Mouse (Mus musculus): ENCODE measurements around the gene Oosp3.

- TF ChIP-seq EP300 (IDR thresholded peaks at IDR 0.05; ENCODE audit: low read depth in 1 of 2, low read length in 2 of 2) (no peak), POLR2A (IDR thresholded peaks at IDR 0.05; ENCODE audit: control insufficient read depth in 1 of 2, insufficient read depth in 1 of 2, low read depth in 1 of 2, low read length in 2 of 2, poor library complexity in 1 of 2) (no peak), CTCF (IDR thresholded peaks at IDR 0.05 in 2 of 3, conservative IDR thresholded peaks at IDR 0.05 in 1 of 3; ENCODE audit: control insufficient read depth in 1 of 3, insufficient read depth in 1 of 3, low read depth in 2 of 3, low read length in 3 of 3, poor library complexity in 1 of 3, severe bottlenecking in 1 of 3) (no peak), JUND (IDR thresholded peaks at IDR 0.05; ENCODE audit: low read depth, low read length) (no peak)
Observed at GRCm38 (mm10) chr19:11661562-11661961, 35.3 kb upstream of the Oosp3 start.

Measured in MEL (cell line).